Mouse (Mus musculus) G1E (cell line): Measurements from ENCODE around the gene C730034F03Rik.

ENCODE experiments used
- CTCF ChIP-seq: IDR thresholded peaks from 2 replicates; pipeline ENCODE4 v1.5.1; 2012; ENCODE audit warnings: low read depth, low read length, inconsistent platforms, mixed read lengths
- GATA2 ChIP-seq: IDR thresholded peaks from 2 replicates; pipeline ENCODE4 v1.6.1; 2012; ENCODE audit warnings: low read depth, low read length, inconsistent platforms, borderline replicate concordance
- POLR2AphosphoS5 ChIP-seq: IDR thresholded peaks from 2 replicates; pipeline ENCODE4 v1.6.1; 2012; ENCODE audit warnings: low read depth, low read length, inconsistent platforms; ENCODE audit not compliant: insufficient replicate concordance

DNA sequence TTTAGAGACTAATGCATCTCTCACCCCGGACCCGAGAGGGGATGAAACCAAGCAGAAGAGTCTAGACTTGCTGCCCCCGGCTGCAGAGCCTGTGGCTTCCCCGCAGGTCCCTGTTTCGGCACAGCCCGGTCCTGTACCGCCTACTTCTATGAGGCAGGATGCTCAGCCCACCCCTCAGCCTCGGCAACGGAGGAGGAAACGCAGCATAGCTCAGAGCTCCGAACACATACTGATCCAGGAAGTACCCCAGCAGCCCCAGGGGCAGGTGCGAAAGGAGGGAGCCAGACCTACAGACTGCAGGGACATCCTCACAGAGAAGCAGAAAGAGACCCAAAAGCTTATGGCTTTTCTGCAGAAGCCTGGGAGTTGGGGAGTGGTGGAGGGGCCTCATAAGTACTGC, 42.3 kb upstream of the C730034F03Rik start:
- TF ChIP-seq CTCF: no peak
- TF ChIP-seq GATA2: no peak
- TF ChIP-seq POLR2AphosphoS5: no peak
